ENCODE assay signal across 8 mouse cellular contexts in genomic region chr7:105726144-105726979, GRCm38 (mm10). TPM values are rescaled to one million over a fixed set of nuclear protein-coding genes. Genes with fewer than 3 reads are reported as not detected.
DNase-seq lines count a peak whose midpoint lies in the region; ATAC-seq and TF ChIP-seq lines count a peak whose summit lies in the region.

No protein-coding gene starts in this region.

- no peak overlapping the region for H3K4me2 ChIP-seq in liver, embryonic 11.5 days

- H3K27ac ChIP-seq in cerebellum, adult 2 months (ENCODE audit: insufficient read depth, low read length), result no peak overlapping the region
- H3K27ac ChIP-seq in liver, embryonic 11.5 days (ENCODE audit: low read depth, low read length), result no peak overlapping the region

- peaks cover 3% of the 10 kb centered on the region; the same call in 1 of the 2 replicates for H3K4me1 ChIP-seq in cerebellum, adult 2 months (ENCODE audit: control insufficient read depth, insufficient read depth, low read length)
- no peaks in the 10 kb centered on the region for H3K4me1 ChIP-seq in liver, embryonic 11.5 days (replicated peaks; ENCODE audit: control insufficient read depth, insufficient read depth, low read length)

- peak; percentile 72 for ATAC-seq in liver, embryonic 11.5 days (replicated peaks; ENCODE audit: low FRiP score)
- peak; percentile 91 for ATAC-seq in monocyte, adult 5-6 weeks (replicated peaks; ENCODE audit: insufficient number of reproducible peaks, low FRiP score, low TSS enrichment, poor library complexity, severe bottlenecking)

- peak; percentile 68 for TF ChIP-seq CTCF in cerebellum, adult 2 months (IDR thresholded peaks at IDR 0.05; ENCODE audit: borderline replicate concordance, insufficient read depth, low read depth, low read length)

- DNase-seq in right cerebral cortex, adult 18-20 months, result peak; percentile 73
- DNase-seq in right cerebral cortex, postnatal 14 days, result no peak
- DNase-seq in cerebellum, adult 2 months, result peak; percentile 48 to 68
- peak; percentile 31 to 70 for DNase-seq in frontal cortex, postnatal 36 days (ENCODE audit: low spot score in 2 of 2)
- peak; percentile 41 for DNase-seq in kidney, adult 11 months
- DNase-seq in liver, embryonic 11.5 days (ENCODE audit: low spot score), result no peak
- DNase-seq in thymus, postnatal 4 days, result peak; percentile 40

- H3K9me3 ChIP-seq in liver, embryonic 11.5 days (ENCODE audit: control insufficient read depth, low read length), result no peaks in the 10 kb centered on the region

- no peak overlapping the region for H3K4me3 ChIP-seq in cerebellum, adult 2 months (replicated peaks; ENCODE audit: insufficient read depth, low read depth, low read length)
- H3K4me3 ChIP-seq in liver, embryonic 11.5 days (ENCODE audit: low read depth, low read length), result no peak overlapping the region

- no peak for TF ChIP-seq POLR2A in cerebellum, adult 2 months (IDR thresholded peaks at IDR 0.05; ENCODE audit: borderline replicate concordance, insufficient read depth, low read length)

- no peaks in the 10 kb centered on the region for H3K27me3 ChIP-seq in cerebellum, adult 2 months (ENCODE audit: control insufficient read depth, insufficient read depth, low read length)
- no peaks in the 10 kb centered on the region for H3K27me3 ChIP-seq in liver, embryonic 11.5 days (replicated peaks; ENCODE audit: control insufficient read depth, insufficient read depth, low read length)

- WGBS in cerebellum, adult 2 months, result 82% methylated on average over 4 of the region's 4 CpGs
- 81% methylated on average over 4 of the region's 4 CpGs for WGBS in liver, embryonic 11.5 days

- H3K9ac ChIP-seq in liver, embryonic 11.5 days (ENCODE audit: low read depth, low read length), result no peak overlapping the region

- peaks cover 4% of the 10 kb centered on the region for H3K36me3 ChIP-seq in liver, embryonic 11.5 days (ENCODE audit: control insufficient read depth, insufficient read depth, low read length)

RNA-seq across cellular contexts. Expression of gene Ilk, which starts 10.0 kb away (rescaled TPM):
- 182 and 190 TPM in 2 replicates for polyA plus RNA-seq in cerebellum, adult 2 months (2012; rRNA removed)
- 221 and 231 TPM in 2 replicates for polyA plus RNA-seq in liver, embryonic 11.5 days (2014; fragmentation: Nextera tagmentation; extraction: Ambion mirVana)
- 105 to 145 TPM (median 128 TPM) in 3 replicates for total RNA-seq in monocyte, adult 5-6 weeks (2017)

RNA-seq across cellular contexts. Expression of gene Rrp8, which starts 10.8 kb away (rescaled TPM):
- 16.2 and 16.4 TPM in 2 replicates for polyA plus RNA-seq in cerebellum, adult 2 months (2012; rRNA removed)
- polyA plus RNA-seq in liver, embryonic 11.5 days (2014; fragmentation: Nextera tagmentation; extraction: Ambion mirVana), result 42.3 and 52.3 TPM in 2 replicates
- 9.4 to 15.5 TPM (median 14.7 TPM) in 3 replicates for total RNA-seq in monocyte, adult 5-6 weeks (2017)

RNA-seq across cellular contexts. Expression of gene Taf10, which starts 17.8 kb away (rescaled TPM):
- 177 and 182 TPM in 2 replicates for polyA plus RNA-seq in cerebellum, adult 2 months (2012; rRNA removed)
- 229 and 244 TPM in 2 replicates for polyA plus RNA-seq in liver, embryonic 11.5 days (2014; fragmentation: Nextera tagmentation; extraction: Ambion mirVana)
- 113 to 187 TPM (median 117 TPM) in 3 replicates for total RNA-seq in monocyte, adult 5-6 weeks (2017)

RNA-seq across cellular contexts. Expression of gene Tpp1, which starts 25.7 kb away (rescaled TPM):
- 92.1 and 115 TPM in 2 replicates for polyA plus RNA-seq in cerebellum, adult 2 months (2012; rRNA removed)
- 77.3 and 80.0 TPM in 2 replicates for polyA plus RNA-seq in liver, embryonic 11.5 days (2014; fragmentation: Nextera tagmentation; extraction: Ambion mirVana)
- 13.5 to 25.3 TPM (median 22.9 TPM) in 3 replicates for total RNA-seq in monocyte, adult 5-6 weeks (2017)

Comparison
In these comparisons a context has a peak if more than half of its experiments do, and no peak if none do; other contexts are left out.
1. DNase-seq: peak in right cerebral cortex, adult 18-20 months (single experiment), cerebellum, adult 2 months (2 of 2), frontal cortex, postnatal 36 days (2 of 2), kidney, adult 11 months (single experiment) and thymus, postnatal 4 days (single experiment); none in right cerebral cortex, postnatal 14 days (single experiment) and liver, embryonic 11.5 days (single experiment).